Mouse (Mus musculus) forebrain, postnatal 0 days (tissue): ENCODE measurements around the gene Srpk3. TPM values are rescaled to one million over a fixed set of nuclear protein-coding genes. Genes with fewer than 3 reads are reported as not detected.

Experiments used
- ATAC-seq: fragments of 200-750 bp; cut with Nextera tagmentation; 2 replicates; pipeline ENCODE4 v1.8.0; 2017; ENCODE audit warnings: mild to moderate bottlenecking, moderate library complexity
- DNase-seq: peaks from one replicate; pipeline ENCODE4 v3.0.0-alpha.2; 2015
- H3K27ac ChIP-seq: fragments of 300-500 bp; sonication (generic); 2 replicates; pipeline ENCODE4 v1.5.1; 2014; ENCODE audit warnings: low read depth, mild to moderate bottlenecking, antibody characterized with exemption, low read length, moderate library complexity, mixed read lengths
- H3K27me3 ChIP-seq: fragments of 300-500 bp; sonication (generic); 2 replicates; pipeline ENCODE4 v1.6.1; 2014; ENCODE audit warnings: mild to moderate bottlenecking, low read length, mixed read lengths; ENCODE audit not compliant: insufficient read depth
- H3K36me3 ChIP-seq: fragments of 300-500 bp; sonication (generic); 2 replicates; pipeline ENCODE4 v1.6.1; 2014; ENCODE audit warnings: mild to moderate bottlenecking, moderate library complexity; ENCODE audit not compliant: insufficient read depth
- H3K4me1 ChIP-seq: fragments of 300-500 bp; sonication (generic); 2 replicates; pipeline ENCODE4 v1.6.1; 2014; ENCODE audit warnings: antibody characterized with exemption; ENCODE audit not compliant: insufficient read depth
- H3K4me2 ChIP-seq: fragments of 300-500 bp; sonication (generic); 2 replicates; pipeline ENCODE4 v1.6.1; 2014; ENCODE audit warnings: low read depth, mild to moderate bottlenecking, moderate library complexity
- H3K4me3 ChIP-seq: fragments of 300-500 bp; sonication (generic); 2 replicates; pipeline ENCODE4 v1.5.1; 2014; ENCODE audit warnings: low read depth, low read length, mixed read lengths
- H3K9ac ChIP-seq: fragments of 300-500 bp; sonication (generic); 2 replicates; pipeline ENCODE4 v1.6.1; 2014; ENCODE audit warnings: mild to moderate bottlenecking
- H3K9me3 ChIP-seq: fragments of 300-500 bp; sonication (generic); 2 replicates; pipeline ENCODE4 v1.6.1; 2016; ENCODE audit warnings: low read length
- CTCF ChIP-seq: sonication (generic); IDR thresholded peaks from 2 replicates; pipeline ENCODE4 v1.5.1; 2016; ENCODE audit warnings: antibody characterized with exemption, control low read depth, low read depth
- WGBS: fragments of 180-500 bp; shearing (Covaris S2); extraction: QIAGEN DNeasy Blood & Tissue Kit; methylation state at CpG from one replicate; pipeline ENCODE4 v1.1.7; 2014; 5-methylcytosine and 5-hydroxymethylcytosine counted together
- polyA plus RNA-seq: library from polyadenylated mRNA; unstranded; fragments of >200 nt; fragmentation: Nextera tagmentation; extraction: Ambion mirVana; gene quantifications from 2 replicates; pipeline ENCODE4 v1.2.1, GENCODE M21; 2015
- total RNA-seq: library from RNA; depleted of rRNA; stranded (reverse); fragments of >200 nt; gene quantifications from 2 replicates; pipeline ENCODE4 v1.2.3, GENCODE M21; 2014

Srpk3 gene
- total and polyA plus RNA-seq, 2 experiments from 2014 or later: 0.14 to 0.99 TPM

GRCm38 (mm10) chrX:73786364-73787224, 12.4 kb downstream of the Srpk3 start, which contains the start of the genes Idh3g and Ssr4:
Idh3g (minus strand) TSS chrX:73786897.
Ssr4 (plus strand) TSS chrX:73787028.
- 32% methylated on average over 52 of the region's 52 CpGs for WGBS
- peak; percentile 96 for ATAC-seq
- H3K4me1 ChIP-seq: peaks cover 14% of the 10 kb centered on the region; the same call in 1 of the 2 replicates
- TF ChIP-seq CTCF: peak; percentile 77
- H3K27me3 ChIP-seq: no peaks in the 10 kb centered on the region
- peak within 1 kb of the TSS; percentile 76 for H3K9ac ChIP-seq
- peak within 1 kb of the TSS; percentile 53 for H3K4me3 ChIP-seq
- H3K4me2 ChIP-seq: peak within 1 kb of the TSS; percentile 54
- peak within 1 kb of the TSS; percentile 91 for H3K27ac ChIP-seq
- DNase-seq: peak; percentile 96
- peaks cover 4% of the 10 kb centered on the region; the same call in 1 of the 2 replicates for H3K36me3 ChIP-seq
- H3K9me3 ChIP-seq: no peaks in the 10 kb centered on the region

GRCm38 (mm10) chrX:73787225-73787558, 13.0 kb downstream of the Srpk3 start:
- ATAC-seq (peak; percentile 16), DNase-seq (no peak)
- Histone ChIP-seq H3K4me1 (peaks cover 14% of the 10 kb centered on the region; the same call in 1 of the 2 replicates), H3K9me3 (no peaks in the 10 kb centered on the region), H3K4me2 (peak overlapping the region; percentile 54), H3K4me3 (peak overlapping the region; percentile 53), H3K27ac (peak overlapping the region; percentile 91), H3K9ac (peak overlapping the region; percentile 76), H3K27me3 (no peaks in the 10 kb centered on the region), H3K36me3 (0 out of 2 replicates have a peak, but pooled peaks cover 4% of the 10 kb centered on the region)
- TF ChIP-seq CTCF: no peak
- 29% methylated on average over 22 of the region's 22 CpGs for WGBS

- 77% methylated on average over 1 of the region's 1 CpGs for WGBS
- no peaks in the 10 kb centered on the region for H3K27me3 ChIP-seq
- H3K9ac ChIP-seq: no peak overlapping the region
- no peaks in the 10 kb centered on the region for H3K9me3 ChIP-seq
- peak overlapping the region; percentile 54; the same call in 1 of the 2 replicates for H3K4me2 ChIP-seq
- ATAC-seq (no peak), DNase-seq (no peak)
- H3K4me1 ChIP-seq: peaks cover 14% of the 10 kb centered on the region; the same call in 1 of the 2 replicates
- H3K36me3 ChIP-seq: 0 out of 2 replicates have a peak, but pooled peaks cover 4% of the 10 kb centered on the region
- no peak overlapping the region for H3K27ac ChIP-seq
- TF ChIP-seq CTCF: no peak
- H3K4me3 ChIP-seq: no peak overlapping the region
These were observed 14.3 kb downstream of the Srpk3 start for GRCm38 (mm10) chrX:73788501-73788900.

- H3K36me3 ChIP-seq: peaks cover 20% of the 10 kb centered on the region; the same call in 1 of the 2 replicates
- no peak for TF ChIP-seq CTCF
- no peak overlapping the region for H3K4me2 ChIP-seq
- H3K9me3 ChIP-seq: no peaks in the 10 kb centered on the region
- H3K27ac ChIP-seq: no peak overlapping the region
- ATAC-seq (no peak), DNase-seq (no peak)
- no peaks in the 10 kb centered on the region for H3K4me1 ChIP-seq
- H3K27me3 ChIP-seq: no peaks in the 10 kb centered on the region
- no peak overlapping the region for H3K4me3 ChIP-seq
- H3K9ac ChIP-seq: no peak overlapping the region
These were observed 18.8 kb downstream of the Srpk3 start for GRCm38 (mm10) chrX:73793039-73793438.

GRCm38 (mm10) chrX:73793505-73793904, 19.3 kb downstream of the Srpk3 start:
- 33% methylated on average over 1 of the region's 1 CpGs for WGBS
- no peak overlapping the region for H3K4me3 ChIP-seq
- no peaks in the 10 kb centered on the region for H3K27me3 ChIP-seq
- no peak overlapping the region for H3K9ac ChIP-seq
- DNase-seq (no peak), ATAC-seq (peak; percentile 59; the same call in 1 of the 2 replicates)
- H3K36me3 ChIP-seq: peaks cover 20% of the 10 kb centered on the region; the same call in 1 of the 2 replicates
- no peaks in the 10 kb centered on the region for H3K4me1 ChIP-seq
- TF ChIP-seq CTCF: no peak
- H3K27ac ChIP-seq: no peak overlapping the region
- H3K4me2 ChIP-seq: no peak overlapping the region
- H3K9me3 ChIP-seq: no peaks in the 10 kb centered on the region

- ATAC-seq: no peak
- Histone ChIP-seq H3K36me3 (peaks cover 16% of the 10 kb centered on the region; the same call in 1 of the 2 replicates), H3K9me3 (no peaks in the 10 kb centered on the region), H3K27me3 (no peaks in the 10 kb centered on the region), H3K9ac (no peak overlapping the region), H3K4me1 (no peaks in the 10 kb centered on the region), H3K4me2 (no peak overlapping the region), H3K27ac (no peak overlapping the region), H3K4me3 (no peak overlapping the region)
- TF ChIP-seq CTCF: no peak
- WGBS: 89% methylated on average over 2 of the region's 2 CpGs
- DNase-seq: no peak
These were observed 23.3 kb downstream of the Srpk3 start for GRCm38 (mm10) chrX:73797511-73797910.

- WGBS: 45% methylated on average over 9 of the region's 9 CpGs
These were observed 24.3 kb downstream of the Srpk3 start for GRCm38 (mm10) chrX:73798502-73798901.

More at GRCm38 (mm10) chrX:73798502-73798901, 24.3 kb downstream of the Srpk3 start:
- no peaks in the 10 kb centered on the region for H3K4me1 ChIP-seq
- ATAC-seq: peak; percentile 78
- H3K4me2 ChIP-seq: no peak overlapping the region
- peaks cover 16% of the 10 kb centered on the region; the same call in 1 of the 2 replicates for H3K36me3 ChIP-seq
- H3K4me3 ChIP-seq: no peak overlapping the region
- no peak overlapping the region for H3K27ac ChIP-seq
- H3K9ac ChIP-seq: no peak overlapping the region
- peak; percentile 35 for DNase-seq
- H3K27me3 ChIP-seq: no peaks in the 10 kb centered on the region
- TF ChIP-seq CTCF: peak; percentile 71
- no peaks in the 10 kb centered on the region for H3K9me3 ChIP-seq
